ENCODE assay signal across 11 mouse cellular contexts in genomic region chr10:40084332-40085093, GRCm38 (mm10). TPM values are rescaled to one million over a fixed set of nuclear protein-coding genes. Genes with fewer than 3 reads are reported as not detected.
DNase-seq lines count a peak whose midpoint lies in the region; ATAC-seq and TF ChIP-seq lines count a peak whose summit lies in the region.
"Had no signal": no experiment of that assay in that cellular context is flagged by ENCODE, and none has a peak within 500 bp of the region (broad histone marks: within the 10 kb centered on the region; RNA-seq: fewer than 3 reads in every experiment).

No protein-coding gene starts in this region.

- WGBS in kidney, adult 2 months, result 78% methylated on average over 12 of the region's 12 CpGs
- 77% methylated on average over 12 of the region's 12 CpGs for WGBS in kidney, embryonic 16.5 days

- no peak for ATAC-seq in kidney, embryonic 16.5 days (ENCODE audit: low FRiP score, low TSS enrichment)
- ATAC-seq: forebrain, postnatal 0 days had no signal

- H3K9ac ChIP-seq in kidney, embryonic 16.5 days (replicated peaks; ENCODE audit: low read length), result no peak overlapping the region
- H3K9ac ChIP-seq: forebrain, postnatal 0 days had no signal

- peak overlapping the region; percentile 45 for H3ac ChIP-seq in C2C12 (ENCODE audit: control insufficient read depth, insufficient read length, low read depth)

- no peak overlapping the region for H3K4me2 ChIP-seq in kidney, embryonic 16.5 days (replicated peaks; ENCODE audit: low read depth, low read length)

- H3K27me3 ChIP-seq in kidney, adult 2 months (replicated peaks; ENCODE audit: control insufficient read depth, insufficient read depth, low read length), result no peaks in the 10 kb centered on the region
- no peaks in the 10 kb centered on the region for H3K27me3 ChIP-seq in kidney, embryonic 16.5 days (ENCODE audit: insufficient read depth, low read length)
- H3K27me3 ChIP-seq in C2C12 (ENCODE audit: control insufficient read depth, insufficient read depth, insufficient read length), result no peaks in the 10 kb centered on the region
- H3K27me3 ChIP-seq: megakaryocyte, embryonic 14.5 days had no signal

- TF ChIP-seq POLR2A in kidney, adult 2 months (IDR thresholded peaks at IDR 0.05; ENCODE audit: low read depth, low read length), result no peak

- no peaks in the 10 kb centered on the region for H3K79me3 ChIP-seq in C2C12 (ENCODE audit: low read depth)

- DNase-seq in adrenal gland, postnatal 14 days, result peak; percentile 61
- no peak for DNase-seq in adrenal gland, adult 18-20 months (ENCODE audit: low spot score in 2 of 2)
- DNase-seq in kidney, adult 2 months, result peak; percentile 37
- DNase-seq in heart, postnatal 4 days, result peak; percentile 37
- no peak for DNase-seq in c-Kit-positive CD71-positive TER-119-positive erythroid progenitor cells, embryonic 14.5 days (ENCODE audit: low spot score)
- DNase-seq in urinary bladder, adult 2 months (ENCODE audit: low spot score), result no peak
- DNase-seq: forebrain, postnatal 0 days had no signal

- no peaks in the 10 kb centered on the region for H3K36me3 ChIP-seq in kidney, adult 2 months (ENCODE audit: control insufficient read depth, insufficient read depth, low read length)
- H3K36me3 ChIP-seq in kidney, embryonic 16.5 days (ENCODE audit: insufficient read depth, low read length), result no peaks in the 10 kb centered on the region
- H3K36me3 ChIP-seq in C2C12 (ENCODE audit: control insufficient read depth, insufficient read depth), result no peaks in the 10 kb centered on the region

- H3K27ac ChIP-seq in kidney, adult 2 months (ENCODE audit: insufficient read depth, low read depth, low read length), result no peak overlapping the region
- no peak overlapping the region for H3K27ac ChIP-seq in kidney, embryonic 16.5 days (ENCODE audit: low read length)

- no peaks in the 10 kb centered on the region; the same call in 1 of the 2 replicates for H3K4me1 ChIP-seq in kidney, adult 2 months (ENCODE audit: control insufficient read depth, insufficient read depth, low read length)
- H3K4me1 ChIP-seq in kidney, embryonic 16.5 days (ENCODE audit: insufficient read depth, low read length), result peaks cover 12% of the 10 kb centered on the region

- H3K9me3 ChIP-seq in kidney, embryonic 16.5 days (ENCODE audit: low read length), result no peaks in the 10 kb centered on the region
- H3K9me3 ChIP-seq: megakaryocyte, embryonic 14.5 days had no signal

- TF ChIP-seq CTCF in kidney, adult 2 months (conservative IDR thresholded peaks at IDR 0.05; ENCODE audit: insufficient read depth, insufficient read length, low read depth, low read length), result no peak
- no peak for TF ChIP-seq CTCF in C2C12 (IDR thresholded peaks at IDR 0.05; ENCODE audit: control insufficient read depth, insufficient read depth, insufficient read length)

- H3K79me2 ChIP-seq in C2C12 (ENCODE audit: control insufficient read depth, insufficient read depth), result no peaks in the 10 kb centered on the region

- H3K4me3 ChIP-seq in kidney, adult 2 months (ENCODE audit: insufficient read depth, low read depth, low read length), result no peak overlapping the region
- no peak overlapping the region for H3K4me3 ChIP-seq in kidney, embryonic 16.5 days (ENCODE audit: low read length)
- H3K4me3 ChIP-seq in C2C12 (ENCODE audit: insufficient read depth, poor library complexity, severe bottlenecking), result no peak overlapping the region
- H3K4me3 ChIP-seq: megakaryocyte, embryonic 14.5 days had no signal

TF ChIP-seq in C2C12, 6 proteins besides CTCF, POLR2A, EP300 and RAD21:
- no peak for TF ChIP-seq MYOD1 (IDR thresholded peaks at IDR 0.05; ENCODE audit: control insufficient read depth, insufficient read length, low read depth)
- no peak for TF ChIP-seq MYOG (IDR thresholded peaks at IDR 0.05; ENCODE audit: control insufficient read depth, extremely low read depth, insufficient read length)
- no peak for TF ChIP-seq FOSL1 (IDR thresholded peaks at IDR 0.05; ENCODE audit: insufficient read depth, low read length, poor library complexity, severe bottlenecking)

RNA-seq across cellular contexts. Expression of gene Slc16a10, which starts 57.5 kb away (rescaled TPM):
- 24.6 and 29.7 TPM in 2 replicates for total RNA-seq in adrenal gland, postnatal 14 days (2021)
- total RNA-seq in adrenal gland, adult 18-20 months (2021), result 10 to 100 TPM; 19.8 to 22.9 TPM
- polyA plus RNA-seq in kidney, adult 2 months (2012; rRNA removed), result 56.8 and 57.2 TPM in 2 replicates
- 9.6 and 10.3 TPM in 2 replicates for polyA plus RNA-seq in kidney, embryonic 16.5 days (2015; fragmentation: Nextera tagmentation; extraction: Ambion mirVana)
- 1.5 TPM for polyA plus RNA-seq in C2C12 (2012; fragmentation: generic; extraction: Trizol)
- total RNA-seq in heart, postnatal 4 days (2021), result 10 to 100 TPM; 12.9 to 14.3 TPM
- 10.9 and 13.4 TPM in 2 replicates for polyA plus RNA-seq in urinary bladder, adult 2 months (2012; rRNA removed)

RNA-seq across cellular contexts. Expression of gene Mfsd4b1, which starts 59.4 kb away (rescaled TPM):
- 4.1 and 6.8 TPM in 2 replicates for total RNA-seq in adrenal gland, postnatal 14 days (2021)
- total RNA-seq in adrenal gland, adult 18-20 months (2021), result 1 to 10 TPM; 3.1 to 3.5 TPM
- 81.5 and 102 TPM in 2 replicates for polyA plus RNA-seq in kidney, adult 2 months (2012; rRNA removed)
- 9.0 and 12.0 TPM in 2 replicates for polyA plus RNA-seq in kidney, embryonic 16.5 days (2015; fragmentation: Nextera tagmentation; extraction: Ambion mirVana)
- polyA plus RNA-seq in C2C12 (2012; fragmentation: generic; extraction: Trizol), result not detected
- total RNA-seq in heart, postnatal 4 days (2021), result 1 to 10 TPM in 1 of 2 experiments, under 1 TPM in 1; 0.69 to 1.4 TPM
- polyA plus RNA-seq in urinary bladder, adult 2 months (2012; rRNA removed), result 0.30 and 0.44 TPM in 2 replicates
- polyA plus RNA-seq: small intestine, adult 2 months had no signal

Comparison
In these comparisons a context has a peak if more than half of its experiments do, and no peak if none do; other contexts are left out.
1. DNase-seq: peak in adrenal gland, postnatal 14 days (single experiment), kidney, adult 2 months (single experiment) and heart, postnatal 4 days (single experiment); none in adrenal gland, adult 18-20 months (0 of 2), c-Kit-positive CD71-positive TER-119-positive erythroid progenitor cells, embryonic 14.5 days (single experiment) and urinary bladder, adult 2 months (single experiment).